Mouse (Mus musculus): ENCODE data around the gene Kif5a.

DNA sequence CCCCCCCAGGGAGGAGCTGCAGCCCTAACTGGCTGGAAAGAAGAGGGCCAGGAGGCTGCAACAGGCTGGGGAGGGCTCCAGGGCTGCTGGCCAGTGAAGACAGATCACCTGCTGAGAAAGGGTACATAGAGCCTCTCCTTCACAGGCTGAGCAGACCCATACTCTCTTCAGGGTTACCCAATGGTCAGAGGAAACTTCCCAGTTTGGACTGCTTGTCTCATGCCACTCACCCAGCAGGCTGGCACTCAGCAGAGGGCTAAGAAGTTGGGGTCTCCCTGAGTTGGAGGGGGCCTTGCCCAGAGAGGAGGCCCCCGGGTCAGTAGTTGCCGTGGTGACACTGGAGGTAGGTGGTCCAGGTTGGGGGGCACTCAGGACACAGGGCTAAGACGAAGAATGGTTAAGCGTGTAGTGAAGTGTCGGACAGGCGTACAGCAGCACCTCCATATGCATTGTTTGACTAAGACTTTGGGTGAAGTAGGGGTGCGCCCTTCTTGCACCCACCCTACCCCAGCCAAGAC is 21.0 kb upstream of the Kif5a start:
- TF ChIP-seq CTCF (IDR thresholded peaks at IDR 0.05; ENCODE audit: low read depth): no peak
- TF ChIP-seq EP300 (IDR thresholded peaks at IDR 0.05; ENCODE audit: low read depth): no peak

All from liver, postnatal 0 days (tissue).